Mouse (Mus musculus) macrophage (primary cell): Measurements from ENCODE around the gene Snx4. TPM values are rescaled to one million over a fixed set of nuclear protein-coding genes. Genes with fewer than 3 reads are reported as not detected.
"Not testable (repeated sequence)": the region's sequence is repeated elsewhere in the genome, so short reads cannot be mapped to it uniquely, and the experiment has no call there.

Source experiments
- H3K27ac ChIP-seq: fragments of 350-480 bp; formaldehyde crosslinking; 2 replicates; pipeline ENCODE4 v1.9.0; 2021
- H3K36me3 ChIP-seq: fragments of 350-480 bp; formaldehyde crosslinking; 2 replicates; pipeline ENCODE4 v1.9.0; 2021; ENCODE audit errors: inconsistent target
- H3K4me3 ChIP-seq: fragments of 350-480 bp; formaldehyde crosslinking; 2 replicates; pipeline ENCODE4 v1.9.0; 2021; ENCODE audit errors: inconsistent target
- H3K79me2 ChIP-seq: fragments of 350-480 bp; formaldehyde crosslinking; 2 replicates; pipeline ENCODE4 v1.9.0; 2021; ENCODE audit errors: inconsistent target
- WGBS: methylation state at CpG from one replicate; pipeline ENCODE4 v1.1.7; 2026; ENCODE audit warnings: inconsistent platforms; ENCODE audit not compliant: missing documents; 5-methylcytosine and 5-hydroxymethylcytosine counted together
- polyA plus RNA-seq: library from polyadenylated mRNA; stranded (reverse); fragments of 250-400 nt; gene quantifications from 3 replicates; pipeline ENCODE4 v1.2.4, GENCODE M21; 2018; ENCODE audit warnings: inconsistent platforms
- total RNA-seq, 78 experiments: library from RNA; depleted of rRNA; stranded (reverse); fragments of 250-400 nt; gene quantifications; 1 replicate in 9 of 78; 2 replicates in 24 of 78; 3 replicates in 43 of 78; 4 replicates in 2 of 78; pipeline ENCODE4 v1.2.4; 2018; ENCODE audit warnings: inconsistent platforms in 56 of 78

Snx4 gene
- 100 to 1,000 TPM in 6 of 26 experiments, 10 to 100 TPM in 20; 45.2 to 176 (median 75.1) TPM for total RNA-seq (2018; cell fraction: chromatin; rRNA removed)
- total RNA-seq (2018; cell fraction: cytosol; rRNA removed) = 10 to 100 TPM; 36.4 to 61.6 (median 48.6) TPM
- 100 to 1,000 TPM in 1 of 26 experiments, 10 to 100 TPM in 25; 32.3 to 118 (median 49.9) TPM for total RNA-seq (2018; cell fraction: nucleus; rRNA removed)
- 48.2 to 85.8 TPM (median 60.3 TPM) in 3 replicates for polyA plus RNA-seq

DNA sequence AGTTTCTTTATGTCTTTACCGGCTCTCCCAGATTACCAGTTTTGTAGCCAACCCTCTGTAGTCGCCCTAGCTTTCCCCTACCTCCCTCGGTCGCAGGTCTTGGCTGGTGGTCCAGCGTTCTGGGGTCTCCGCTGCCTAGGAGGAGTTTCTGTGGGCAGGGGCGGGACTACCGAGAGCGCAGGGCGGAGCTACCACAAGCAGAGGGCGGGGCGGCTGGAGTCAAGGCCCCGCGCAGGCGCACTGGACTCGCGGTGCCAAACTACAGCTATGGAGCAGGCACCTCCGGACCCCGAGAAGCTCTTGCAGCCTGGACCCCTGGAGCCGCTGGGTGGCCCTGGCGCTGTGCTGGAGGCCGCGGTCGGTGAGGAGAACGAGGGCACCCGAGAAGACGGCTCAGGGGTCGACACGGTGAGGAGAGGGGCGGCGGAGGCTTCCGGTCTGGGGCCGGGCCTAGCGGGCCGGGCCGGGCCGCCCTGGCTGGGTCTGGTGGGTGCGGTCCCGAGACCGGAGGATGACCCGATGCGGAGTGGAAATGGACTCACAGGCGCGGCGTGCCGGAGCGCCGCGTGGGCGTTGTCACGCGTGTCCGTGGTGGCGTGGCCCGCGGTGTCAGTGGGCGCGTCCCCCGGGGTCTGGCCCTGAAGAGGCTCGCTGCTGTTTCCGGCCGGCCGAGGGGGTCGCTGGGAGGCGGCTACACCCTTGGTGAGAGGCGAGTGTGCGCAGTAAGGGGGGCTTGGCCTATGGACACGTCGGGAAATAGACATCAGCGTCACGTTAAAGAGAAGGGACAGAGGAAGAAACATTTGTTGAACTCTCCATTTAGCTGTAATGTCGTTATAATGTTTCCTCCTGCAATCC lies at the start of gene Snx4:
TSS of gene Snx4 (plus strand) at position 249 of the 858 bp plus-strand sequence.
- WGBS = under 1% methylated on average over 70 of the region's 72 CpGs
- Histone ChIP-seq H3K36me3 (no peaks in the 10 kb centered on the region), H3K79me2 (peaks cover 48% of the 10 kb centered on the region), H3K27ac (peak within 1 kb of the TSS; percentile 68), H3K4me3 (peak within 1 kb of the TSS; percentile 90)

DNA sequence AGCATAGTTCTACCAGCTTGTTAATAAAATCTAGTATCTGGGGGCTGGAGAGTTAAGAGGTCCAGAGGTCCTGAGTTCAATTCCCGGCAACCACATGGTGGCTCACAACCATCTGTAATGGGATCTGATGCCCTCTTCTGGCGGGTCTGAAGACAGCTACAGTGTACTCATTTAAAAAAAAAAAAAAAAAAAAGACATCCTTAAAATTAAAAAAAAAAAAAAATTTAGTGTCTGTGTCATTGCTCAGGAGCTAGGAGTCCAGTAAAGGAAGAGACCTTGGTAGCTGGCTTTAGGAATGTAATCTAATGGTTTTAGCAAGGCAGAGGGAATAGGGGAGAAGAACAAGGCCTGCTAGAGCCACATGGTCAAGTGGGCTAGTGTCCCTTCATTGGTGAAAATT lies 40.4 kb upstream of the Snx4 start:
- H3K4me3 ChIP-seq = no peak overlapping the region
- H3K79me2 ChIP-seq = peaks cover 14% of the 10 kb centered on the region; the same call in 1 of the 2 replicates
- peaks cover 92% of the 10 kb centered on the region for H3K36me3 ChIP-seq
- no CpG with 5 or more reads among the region's 2 CpGs for WGBS
- H3K27ac ChIP-seq = no peak overlapping the region

DNA sequence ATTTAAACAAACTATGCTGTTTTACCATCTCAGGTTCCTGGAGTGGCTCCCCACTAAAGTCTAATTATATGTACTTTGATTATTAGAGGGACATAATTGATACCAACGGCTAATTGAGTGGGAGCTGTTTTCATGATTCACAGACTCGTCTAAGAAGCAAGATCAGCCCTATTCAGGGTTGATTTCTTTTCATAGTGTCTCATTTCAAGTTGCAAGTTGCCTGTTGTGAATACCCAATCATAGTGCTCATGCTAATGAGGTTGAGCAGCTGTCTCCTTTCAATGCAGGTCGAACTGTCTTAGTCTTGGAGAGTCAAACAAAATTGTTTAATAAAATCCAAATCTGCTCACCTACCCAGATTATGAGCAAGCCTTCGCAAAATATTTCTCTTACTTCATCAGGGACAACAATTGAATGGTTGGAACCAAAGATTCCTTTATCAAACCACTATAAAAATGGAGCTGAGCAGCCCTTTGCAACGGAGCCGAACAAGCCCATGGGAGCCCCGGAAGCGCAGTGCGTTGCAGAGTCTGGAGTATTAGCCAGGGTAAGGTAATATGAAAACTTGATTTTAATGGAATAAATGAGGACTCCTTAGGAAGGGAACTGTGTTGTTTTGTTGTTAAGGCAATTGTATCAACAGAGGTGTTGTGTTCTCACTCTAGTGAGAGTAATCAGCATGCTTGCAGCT lies 34.8 kb upstream of the Snx4 start:
- H3K4me3 ChIP-seq = no peak overlapping the region
- 90% methylated on average over 9 of the region's 9 CpGs for WGBS
- no peak overlapping the region for H3K27ac ChIP-seq
- H3K79me2 ChIP-seq = peaks cover 40% of the 10 kb centered on the region; the same call in 1 of the 2 replicates
- H3K36me3 ChIP-seq = peaks cover 86% of the 10 kb centered on the region

DNA sequence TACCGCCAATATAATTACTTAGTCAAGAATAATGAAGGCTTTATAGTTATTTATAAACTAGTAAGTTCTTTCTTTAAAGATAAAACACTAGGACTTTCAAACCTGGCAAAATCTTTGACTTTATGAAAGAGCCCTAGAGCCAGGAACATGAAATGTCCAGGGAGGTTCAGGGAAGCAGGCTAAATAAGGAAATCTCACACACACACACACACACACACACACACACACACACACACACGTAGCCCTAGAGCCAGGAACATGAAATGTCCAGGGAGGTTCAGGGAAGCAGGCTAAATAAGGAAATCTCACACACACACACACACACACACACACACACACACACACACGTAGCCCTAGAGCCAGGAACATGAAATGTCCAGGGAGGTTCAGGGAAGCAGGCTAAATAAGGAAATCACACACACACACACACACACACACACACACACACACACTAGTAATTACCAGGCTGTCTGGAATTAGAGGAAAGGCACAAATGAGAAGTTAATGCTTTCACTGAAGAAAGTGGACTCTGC lies 33.6 kb upstream of the Snx4 start:
- H3K4me3 ChIP-seq, H3K27ac ChIP-seq: not testable (repeated sequence)
- H3K36me3 ChIP-seq = peaks cover 80% of the 10 kb centered on the region
- WGBS = 100% methylated on average over 1 of the region's 3 CpGs
- peaks cover 42% of the 10 kb centered on the region; the same call in 1 of the 2 replicates for H3K79me2 ChIP-seq

DNA sequence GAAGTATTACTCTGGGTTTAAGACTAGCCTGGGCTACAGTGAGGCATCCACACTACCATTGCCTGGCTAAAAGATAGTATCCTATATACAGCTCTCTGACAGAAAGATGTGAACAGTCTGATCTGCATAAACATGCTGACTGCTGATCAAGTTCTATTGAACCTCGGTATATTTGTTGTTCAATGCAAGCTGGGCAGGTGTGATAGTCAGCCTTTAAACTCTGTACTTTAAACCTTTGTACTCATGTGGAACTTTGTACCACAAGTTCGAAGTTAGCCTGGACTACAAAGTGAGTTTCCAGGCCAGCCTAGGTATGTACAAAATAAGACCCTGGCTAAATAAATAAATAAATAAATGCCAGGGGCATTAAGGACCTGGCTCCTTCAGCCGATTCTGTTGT lies 28.8 kb upstream of the Snx4 start:
- Histone ChIP-seq H3K79me2 (peaks cover 58% of the 10 kb centered on the region; the same call in 1 of the 2 replicates), H3K4me3 (no peak overlapping the region), H3K27ac (no peak overlapping the region), H3K36me3 (peaks cover 80% of the 10 kb centered on the region)
- WGBS = 91% methylated on average over 3 of the region's 3 CpGs

DNA sequence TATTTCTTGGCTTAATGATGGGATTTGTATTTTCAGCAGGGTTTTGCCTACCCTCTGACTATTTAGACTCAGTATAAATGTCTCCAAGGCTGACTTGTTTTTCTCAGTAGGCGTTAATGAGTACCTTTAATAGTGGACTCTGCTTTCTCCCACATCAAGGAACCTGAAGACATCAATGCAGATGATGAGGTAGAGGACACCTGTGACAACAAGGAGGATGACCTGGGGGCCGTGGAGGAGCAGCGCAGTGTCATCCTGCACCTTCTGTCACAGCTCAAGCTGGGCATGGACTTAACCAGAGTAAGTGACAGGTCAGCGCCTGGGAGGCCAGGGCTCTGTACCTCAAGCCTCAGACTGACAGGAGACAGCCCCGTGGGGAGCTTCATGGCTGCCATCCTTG lies 26.9 kb upstream of the Snx4 start:
- Histone ChIP-seq H3K27ac (no peak overlapping the region), H3K36me3 (peaks cover 87% of the 10 kb centered on the region), H3K79me2 (peaks cover 57% of the 10 kb centered on the region; the same call in 1 of the 2 replicates), H3K4me3 (no peak overlapping the region)
- WGBS = 100% methylated on average over 5 of the region's 5 CpGs

DNA sequence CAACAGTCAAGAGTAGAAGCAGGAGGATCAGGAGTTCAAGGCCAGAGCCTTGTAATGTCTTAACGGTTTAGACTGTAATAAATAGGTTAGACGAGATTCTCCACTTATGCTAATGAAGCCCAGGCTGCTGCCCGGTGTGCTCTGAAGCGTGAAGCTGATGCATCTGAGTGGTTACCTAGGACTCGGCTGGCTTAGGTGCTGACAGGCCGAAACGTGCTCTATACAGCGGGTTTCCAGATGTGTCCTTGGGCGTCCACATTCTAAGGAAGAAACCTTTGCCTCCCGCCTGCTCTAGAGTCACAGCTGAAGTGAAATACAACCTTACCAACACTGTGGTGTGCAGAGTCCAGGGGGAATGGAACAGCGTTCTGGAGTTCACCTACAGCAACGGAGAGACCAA lies 17.1 kb upstream of the Snx4 start:
- WGBS = 95% methylated on average over 12 of the region's 12 CpGs
- no peak overlapping the region for H3K27ac ChIP-seq
- H3K4me3 ChIP-seq = no peak overlapping the region
- peaks cover 98% of the 10 kb centered on the region for H3K36me3 ChIP-seq
- H3K79me2 ChIP-seq = peaks cover 14% of the 10 kb centered on the region; the same call in 1 of the 2 replicates

DNA sequence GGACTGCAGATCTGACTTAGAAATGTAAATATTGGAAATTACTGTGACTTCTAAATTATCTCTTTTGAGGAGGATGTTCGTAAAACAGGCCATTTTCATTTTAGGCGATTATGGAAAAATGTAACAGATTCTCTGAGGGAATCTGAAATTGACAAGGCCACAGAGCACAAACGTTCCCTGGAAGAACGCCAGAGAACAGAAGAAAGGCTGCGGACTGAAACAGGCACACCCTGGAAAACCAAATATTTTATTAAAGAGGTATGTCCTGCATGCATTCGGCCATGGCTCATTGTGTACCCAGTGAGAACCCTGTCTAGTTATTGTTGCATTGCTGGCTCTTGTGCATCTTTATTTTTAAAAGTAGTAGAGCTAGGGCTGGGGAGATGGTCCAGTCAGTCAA lies 15.1 kb upstream of the Snx4 start:
- Histone ChIP-seq H3K79me2 (peaks cover 6% of the 10 kb centered on the region; the same call in 1 of the 2 replicates), H3K27ac (no peak overlapping the region), H3K36me3 (peaks cover 98% of the 10 kb centered on the region), H3K4me3 (no peak overlapping the region)
- 98% methylated on average over 6 of the region's 6 CpGs for WGBS

DNA sequence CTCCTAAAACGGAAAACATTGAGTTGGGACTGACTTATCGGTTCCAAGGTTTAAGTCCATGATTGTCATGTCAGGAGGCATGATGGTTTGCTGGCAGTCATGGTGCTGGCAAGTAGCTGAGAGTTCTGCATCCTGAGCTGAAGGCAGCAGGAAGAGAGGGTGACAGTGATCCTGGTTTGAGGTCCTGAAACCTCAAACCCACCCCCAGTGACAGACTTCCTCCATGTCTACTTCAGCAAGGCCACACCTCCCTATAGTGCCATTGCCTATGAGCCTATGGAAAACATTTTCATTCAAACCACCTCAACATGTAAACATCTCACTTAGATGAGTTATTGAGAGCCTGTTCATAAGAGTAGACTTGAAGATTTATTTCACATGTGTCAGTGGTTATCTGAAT lies 11.9 kb upstream of the Snx4 start:
- WGBS = 88% methylated on average over 2 of the region's 2 CpGs
- H3K36me3 ChIP-seq = peaks cover 99% of the 10 kb centered on the region
- H3K79me2 ChIP-seq = no peaks in the 10 kb centered on the region
- no peak overlapping the region for H3K4me3 ChIP-seq
- no peak overlapping the region for H3K27ac ChIP-seq

DNA sequence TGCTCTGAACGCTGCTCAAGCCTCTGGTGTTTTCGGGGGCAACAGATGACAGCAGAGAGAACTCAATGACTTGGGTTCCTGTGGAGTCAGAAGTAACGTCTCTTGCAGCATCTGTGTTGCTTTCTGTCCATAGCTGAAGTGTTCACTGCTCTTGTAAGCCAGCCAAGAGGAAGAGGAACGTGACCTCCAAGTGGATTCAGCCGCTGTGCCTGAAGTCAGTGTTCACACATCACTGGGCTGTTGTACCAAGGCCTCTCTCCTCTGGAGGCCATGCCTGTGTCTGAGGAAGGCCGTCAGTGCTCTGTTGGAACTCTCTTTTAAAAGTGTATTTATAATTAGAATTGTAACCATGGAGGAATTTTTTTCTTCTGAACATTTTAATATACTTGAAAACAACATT lies 9.2 kb upstream of the Snx4 start:
- 68% methylated on average over 6 of the region's 6 CpGs for WGBS
- Histone ChIP-seq H3K27ac (no peak overlapping the region), H3K79me2 (no peaks in the 10 kb centered on the region), H3K4me3 (no peak overlapping the region), H3K36me3 (peaks cover 73% of the 10 kb centered on the region)

DNA sequence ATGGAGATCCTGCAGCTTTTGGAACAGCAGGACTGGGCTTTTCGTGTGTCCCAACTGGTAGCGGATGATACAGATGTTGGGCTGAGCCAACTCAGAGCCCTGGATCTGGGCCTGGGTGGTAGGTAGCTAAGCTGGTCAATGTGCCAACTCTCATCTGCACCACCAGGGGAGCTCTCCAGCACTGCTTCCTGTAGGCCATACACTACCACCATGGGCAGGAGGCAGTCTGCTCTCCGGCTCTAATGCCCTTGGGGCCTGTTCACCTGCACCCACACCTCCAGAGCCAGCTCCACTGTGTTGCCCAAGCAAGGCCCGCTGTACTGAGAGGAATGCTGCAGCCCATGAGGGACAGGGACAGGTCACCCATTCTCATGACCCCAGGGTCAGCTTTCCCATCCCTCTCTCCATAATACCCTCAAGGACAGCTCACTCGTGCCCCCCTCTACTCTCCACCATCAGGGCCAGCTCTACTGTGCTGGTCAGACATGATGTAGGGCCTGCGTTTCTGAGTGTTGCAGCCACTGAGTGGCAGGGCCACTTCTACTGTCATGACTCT lies 7.0 kb upstream of the Snx4 start:
- WGBS = 93% methylated on average over 6 of the region's 6 CpGs
- Histone ChIP-seq H3K36me3 (peaks cover 52% of the 10 kb centered on the region), H3K27ac (no peak overlapping the region), H3K79me2 (no peaks in the 10 kb centered on the region), H3K4me3 (no peak overlapping the region)

DNA sequence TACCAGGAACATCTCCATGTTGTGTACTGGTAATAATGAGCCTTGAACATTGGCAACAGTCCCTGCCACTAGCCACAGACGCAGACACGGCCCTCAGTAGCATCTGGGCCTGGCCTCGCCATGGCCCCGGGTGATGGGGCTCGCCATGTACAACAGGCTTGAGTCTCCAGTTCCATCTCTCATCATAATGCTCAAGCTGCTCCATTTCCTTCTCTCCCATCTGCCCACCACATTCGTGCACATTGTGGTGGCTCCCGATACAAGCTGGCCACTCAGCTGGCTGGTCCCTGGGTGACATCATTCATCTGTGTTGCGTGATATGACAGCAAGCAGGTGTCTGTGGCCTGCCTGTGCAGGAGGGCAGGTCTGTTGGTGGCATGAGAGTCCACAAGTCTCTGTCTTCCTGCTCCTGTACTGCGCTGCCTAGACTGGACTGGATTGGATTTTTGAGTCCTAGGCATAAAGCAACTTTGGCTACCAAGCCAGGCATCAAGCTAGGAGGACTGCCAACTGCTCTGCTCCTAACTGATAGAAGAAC lies 6.2 kb upstream of the Snx4 start:
- Histone ChIP-seq H3K4me3 (no peak overlapping the region), H3K27ac (no peak overlapping the region), H3K79me2 (no peaks in the 10 kb centered on the region), H3K36me3 (peaks cover 44% of the 10 kb centered on the region)
- 94% methylated on average over 9 of the region's 9 CpGs for WGBS

DNA sequence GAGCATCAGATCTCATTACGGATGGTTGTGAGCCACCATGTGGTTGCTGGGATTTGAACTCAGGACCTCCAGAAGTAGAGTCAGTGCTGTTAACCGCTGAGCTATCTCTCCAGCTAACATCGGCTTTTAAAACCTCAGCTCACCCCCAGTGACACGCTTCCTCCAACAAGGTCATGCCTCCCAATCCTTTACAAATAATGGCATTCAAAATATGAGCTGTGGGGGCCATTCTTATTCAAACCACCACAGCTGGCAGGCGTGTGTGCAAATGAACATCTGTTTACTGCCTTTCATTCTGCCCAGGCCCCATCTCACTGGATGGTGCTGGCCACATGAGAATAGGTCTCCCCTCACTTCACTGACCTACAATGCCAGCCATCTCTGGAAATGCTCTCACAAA lies 4.7 kb upstream of the Snx4 start:
- H3K4me3 ChIP-seq = no peak overlapping the region
- H3K79me2 ChIP-seq = no peaks in the 10 kb centered on the region; the same call in 1 of the 2 replicates
- H3K27ac ChIP-seq = no peak overlapping the region
- H3K36me3 ChIP-seq = peaks cover 29% of the 10 kb centered on the region
- WGBS = 97% methylated on average over 5 of the region's 5 CpGs

DNA sequence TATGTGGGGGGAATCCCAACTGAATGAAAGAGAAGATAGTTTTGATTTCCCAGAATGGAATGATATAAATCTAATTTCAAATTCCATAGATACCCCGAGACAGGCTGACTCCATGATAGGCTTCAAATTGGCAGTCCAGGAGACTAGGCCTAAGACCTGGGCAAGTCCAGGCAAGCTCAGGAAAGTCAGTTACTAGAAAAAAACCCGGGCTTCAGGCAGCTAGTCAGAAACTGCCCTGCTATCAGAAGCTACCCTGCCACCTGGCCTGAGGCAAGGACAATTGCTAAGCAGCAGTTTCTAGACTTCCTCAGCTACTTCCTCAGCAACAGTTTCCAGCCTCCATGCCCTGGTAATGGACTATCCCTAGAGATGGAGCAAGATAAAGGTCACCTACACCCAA lies 4.2 kb upstream of the Snx4 start:
- H3K4me3 ChIP-seq = no peak overlapping the region
- peaks cover 4% of the 10 kb centered on the region for H3K79me2 ChIP-seq
- no peak overlapping the region for H3K27ac ChIP-seq
- peaks cover 25% of the 10 kb centered on the region for H3K36me3 ChIP-seq
- 67% methylated on average over 2 of the region's 2 CpGs for WGBS
